Mouse (Mus musculus) midbrain, embryonic 14.5 days (tissue): ENCODE results near the gene Npepps. TPM values are rescaled to one million over a fixed set of nuclear protein-coding genes. Genes with fewer than 3 reads are reported as not detected.
A peak's percentile ranks its signal among the peaks of the same experiment; 100 is the strongest.

Source experiments
- ATAC-seq: fragments of 200-750 bp; cut with Nextera tagmentation; 2 replicates; pipeline ENCODE4 v1.8.0; 2017; ENCODE audit warnings: moderate number of reproducible peaks, moderate library complexity; ENCODE audit not compliant: low FRiP score, low TSS enrichment
- DNase-seq: peaks from one replicate; pipeline ENCODE4 v3.0.0-alpha.2; 2015
- H3K27ac ChIP-seq: fragments of 300-500 bp; sonication (generic); replicated peaks from 2 replicates; pipeline ENCODE4 v1.5.1; 2014; ENCODE audit warnings: mild to moderate bottlenecking, low read depth, low read length, moderate library complexity
- H3K27me3 ChIP-seq: fragments of 300-500 bp; sonication (generic); 2 replicates; pipeline ENCODE4 v1.6.1; 2014; ENCODE audit warnings: low read length, control low read depth, mixed read lengths; ENCODE audit not compliant: control insufficient read depth, insufficient read depth
- H3K36me3 ChIP-seq: fragments of 300-500 bp; sonication (generic); 2 replicates; pipeline ENCODE4 v1.6.1; 2014; ENCODE audit warnings: low read length, control low read depth; ENCODE audit not compliant: control insufficient read depth, insufficient read depth
- H3K4me1 ChIP-seq: fragments of 300-500 bp; sonication (generic); 2 replicates; pipeline ENCODE4 v1.6.1; 2014; ENCODE audit warnings: mild to moderate bottlenecking, antibody characterized with exemption, low read length, control low read depth; ENCODE audit not compliant: control insufficient read depth, insufficient read depth
- H3K4me2 ChIP-seq: fragments of 300-500 bp; sonication (generic); 2 replicates; pipeline ENCODE4 v1.6.1; 2014; ENCODE audit warnings: mild to moderate bottlenecking, low read length, moderate library complexity
- H3K4me3 ChIP-seq: fragments of 300-500 bp; sonication (generic); replicated peaks from 2 replicates; pipeline ENCODE4 v1.5.1; 2014; ENCODE audit warnings: low read depth, low read length
- H3K9ac ChIP-seq: fragments of 300-500 bp; sonication (generic); replicated peaks from 2 replicates; pipeline ENCODE4 v1.6.1; 2014; ENCODE audit warnings: mild to moderate bottlenecking, low read length, moderate library complexity
- H3K9me3 ChIP-seq: fragments of 300-500 bp; sonication (generic); 2 replicates; pipeline ENCODE4 v1.6.1; 2016; ENCODE audit warnings: low read length, control low read depth, mixed read lengths; ENCODE audit not compliant: control insufficient read depth
- WGBS: fragments of 180-500 bp; shearing (Covaris S2); extraction: QIAGEN DNeasy Blood & Tissue Kit; methylation state at CpG from one replicate; pipeline ENCODE4 v1.1.7; 2014; 5-methylcytosine and 5-hydroxymethylcytosine counted together
- polyA plus RNA-seq: library from polyadenylated mRNA; unstranded; fragments of >200 nt; fragmentation: Nextera tagmentation; extraction: Ambion mirVana; gene quantifications from 2 replicates; pipeline ENCODE4 v1.2.1, GENCODE M21; 2014

The Npepps gene
- polyA plus RNA-seq, 1 experiment from 2014 or later = 135 TPM

DNA sequence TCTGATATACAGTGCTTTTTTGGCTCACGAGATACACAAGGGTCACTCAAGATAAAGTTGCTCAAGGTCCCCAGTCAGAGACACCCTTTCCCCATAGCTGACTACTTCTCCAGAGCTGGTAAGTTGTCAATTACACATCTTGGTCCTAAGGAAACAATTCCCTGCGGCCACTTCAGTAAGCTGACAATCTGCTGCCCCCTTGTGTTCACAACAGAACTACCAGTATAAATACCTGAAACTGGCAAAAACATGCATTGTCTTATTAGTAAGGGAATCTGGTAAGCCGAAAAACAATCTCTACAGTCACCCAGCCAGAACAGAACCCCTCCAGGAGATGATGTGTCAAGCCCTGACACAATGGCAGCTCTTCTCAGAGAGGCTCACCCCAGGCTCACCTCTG is 103.6 kb downstream of the Npepps start:
- no peaks in the 10 kb centered on the region for H3K9me3 ChIP-seq
- H3K4me3 ChIP-seq = no peak overlapping the region
- no peak overlapping the region for H3K4me2 ChIP-seq
- no peak overlapping the region for H3K27ac ChIP-seq
- ATAC-seq = no peak
- WGBS = 55% methylated on average over 3 of the region's 3 CpGs
- H3K4me1 ChIP-seq = no peaks in the 10 kb centered on the region
- H3K9ac ChIP-seq = no peak overlapping the region
- no peaks in the 10 kb centered on the region for H3K27me3 ChIP-seq
- peak; percentile 88 for DNase-seq
- H3K36me3 ChIP-seq = peaks cover 99% of the 10 kb centered on the region

DNA sequence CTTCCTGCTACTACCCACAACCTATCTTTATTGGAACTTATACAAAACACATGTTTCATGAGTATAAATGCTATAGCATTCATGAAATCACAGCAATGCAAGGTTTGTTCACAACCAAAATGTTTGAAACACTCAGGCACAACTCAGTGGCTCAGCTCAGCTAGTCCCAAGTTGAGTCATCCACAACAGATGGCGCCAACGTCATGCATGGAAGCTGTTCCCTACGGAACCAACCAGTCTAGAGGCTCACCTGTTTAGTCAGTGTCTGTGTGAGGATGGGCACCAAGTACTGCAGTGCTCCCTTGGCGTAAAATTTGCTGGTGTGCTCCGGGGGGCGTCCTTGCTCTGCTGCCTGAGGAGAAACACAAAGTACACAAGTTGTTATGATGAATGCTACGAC is 104.9 kb downstream of the Npepps start:
- H3K27ac ChIP-seq = no peak overlapping the region
- WGBS = 97% methylated on average over 7 of the region's 7 CpGs
- ATAC-seq = no peak
- no peak overlapping the region for H3K4me2 ChIP-seq
- no peaks in the 10 kb centered on the region for H3K9me3 ChIP-seq
- no peaks in the 10 kb centered on the region for H3K4me1 ChIP-seq
- H3K27me3 ChIP-seq = no peaks in the 10 kb centered on the region
- no peak overlapping the region for H3K4me3 ChIP-seq
- DNase-seq = no peak
- H3K9ac ChIP-seq = no peak overlapping the region
- peaks cover 99% of the 10 kb centered on the region for H3K36me3 ChIP-seq

GRCm38 (mm10) chr11:97160341-97160740 is 120.1 kb downstream of the Npepps start:
- H3K4me2 ChIP-seq = no peak overlapping the region
- no peak overlapping the region for H3K4me3 ChIP-seq
- DNase-seq = peak; percentile 31
- no peaks in the 10 kb centered on the region for H3K9me3 ChIP-seq
- H3K36me3 ChIP-seq = peaks cover 87% of the 10 kb centered on the region
- 40% methylated on average over 6 of the region's 6 CpGs for WGBS
- H3K27ac ChIP-seq = 0 out of 2 replicates have a peak overlapping the region, but pooled peaks have one; percentile 20
- ATAC-seq = no peak
- H3K27me3 ChIP-seq = no peaks in the 10 kb centered on the region
- no peak overlapping the region for H3K9ac ChIP-seq
- no peaks in the 10 kb centered on the region for H3K4me1 ChIP-seq

- DNase-seq (no peak), ATAC-seq (no peak)
- peaks cover 10% of the 10 kb centered on the region for H3K4me1 ChIP-seq
- no peak overlapping the region for H3K27ac ChIP-seq
- no peak overlapping the region for H3K4me2 ChIP-seq
- H3K9ac ChIP-seq = no peak overlapping the region
- H3K27me3 ChIP-seq = no peaks in the 10 kb centered on the region
- H3K9me3 ChIP-seq = no peaks in the 10 kb centered on the region
- WGBS = 80% methylated on average over 7 of the region's 7 CpGs
- H3K36me3 ChIP-seq = peaks cover 56% of the 10 kb centered on the region
- H3K4me3 ChIP-seq = no peak overlapping the region
Measured at GRCm38 (mm10) chr11:97156999-97157398, 123.4 kb downstream of the Npepps start.

Other genes starting within 250 kb of the Npepps start
- 2.3 and 3.0 TPM in 2 replicates for gene Lrrc46, start 239.2 kb downstream of the Npepps start, polyA plus RNA-seq
- gene Mrpl10, start 239.1 kb downstream of the Npepps start, polyA plus RNA-seq = 54.2 and 62.2 TPM in 2 replicates
- 7.8 and 8.9 TPM in 2 replicates for gene Osbpl7, start 230.0 kb downstream of the Npepps start, polyA plus RNA-seq
- gene Tbx21, start 165.3 kb downstream of the Npepps start, polyA plus RNA-seq = 0.13 TPM in 1 of 2 replicates, not detected in the other
- gene Tbkbp1, start 129.1 kb downstream of the Npepps start, polyA plus RNA-seq = 9.1 and 9.2 TPM in 2 replicates
- gene Kpnb1, start 92.8 kb downstream of the Npepps start, polyA plus RNA-seq = 33.8 and 48.6 TPM in 2 replicates
- 39.4 and 46.7 TPM in 2 replicates for gene Mrpl45, start 35.1 kb upstream of the Npepps start, polyA plus RNA-seq
- gene Gpr179, start 71.4 kb upstream of the Npepps start, polyA plus RNA-seq = 0.30 and 0.36 TPM in 2 replicates
- gene Socs7, start 81.9 kb upstream of the Npepps start, polyA plus RNA-seq = 6.9 and 10.4 TPM in 2 replicates
- 7.8 and 13.1 TPM in 2 replicates for gene Arhgap23, start 134.9 kb upstream of the Npepps start, polyA plus RNA-seq
- gene 4933428G20Rik, start 219.7 kb upstream of the Npepps start, polyA plus RNA-seq = 0.51 TPM in 1 of 2 replicates, not detected in the other